Mouse (Mus musculus): ENCODE data around the gene Pdk4.

The Pdk4 gene

DNA sequence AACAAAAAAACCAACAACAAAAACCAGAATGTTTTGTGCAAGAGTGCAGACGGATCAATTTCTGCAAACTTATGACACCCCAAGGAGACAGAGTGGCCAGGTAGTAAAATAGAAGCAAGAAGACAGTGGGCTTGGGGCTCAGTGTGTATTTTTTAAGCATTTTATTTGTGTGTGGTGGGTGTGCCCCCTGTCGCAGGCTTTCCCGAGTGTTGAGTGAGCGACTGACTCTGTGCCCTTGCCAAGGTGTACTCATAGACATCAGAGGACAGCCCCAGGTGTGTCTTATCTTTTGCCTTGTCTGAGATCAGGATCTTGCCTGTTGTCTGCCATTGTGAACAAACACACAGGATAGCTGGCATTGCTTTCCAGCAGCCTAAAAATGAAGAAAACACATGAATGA, 49.1 kb downstream of the Pdk4 start:
- DNase-seq (ENCODE audit: low read depth in 2 of 2, low spot score in 2 of 2), result no peak

DNA sequence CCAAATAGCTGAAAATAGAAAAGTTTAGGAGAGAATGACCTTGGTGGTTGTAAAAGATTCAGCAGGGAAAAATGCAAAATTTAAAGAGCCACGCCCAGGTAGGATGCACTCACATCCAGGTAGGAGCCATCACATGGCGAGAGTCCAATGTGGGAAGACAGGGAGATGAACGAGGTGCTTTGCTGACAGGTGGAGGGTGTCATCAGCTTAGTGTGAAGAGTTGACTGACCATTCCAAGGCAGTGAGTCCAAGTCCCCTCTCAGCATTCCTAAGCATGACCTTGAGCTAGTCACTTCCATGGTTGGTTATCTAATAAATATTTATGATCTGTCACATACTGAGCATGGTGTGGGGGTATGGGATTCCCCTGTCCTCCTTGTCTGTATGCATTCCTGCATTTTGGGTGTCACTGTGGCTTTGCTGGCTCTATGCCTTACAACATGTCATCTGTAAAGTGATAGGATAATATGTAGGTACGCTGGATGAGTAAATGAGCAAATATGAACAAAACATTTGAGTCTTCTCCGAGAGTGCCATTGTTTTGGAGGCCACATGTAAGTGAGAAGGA, 51.7 kb downstream of the Pdk4 start:
- no peak for DNase-seq (ENCODE audit: low read depth in 2 of 2, low spot score in 2 of 2)

DNA sequence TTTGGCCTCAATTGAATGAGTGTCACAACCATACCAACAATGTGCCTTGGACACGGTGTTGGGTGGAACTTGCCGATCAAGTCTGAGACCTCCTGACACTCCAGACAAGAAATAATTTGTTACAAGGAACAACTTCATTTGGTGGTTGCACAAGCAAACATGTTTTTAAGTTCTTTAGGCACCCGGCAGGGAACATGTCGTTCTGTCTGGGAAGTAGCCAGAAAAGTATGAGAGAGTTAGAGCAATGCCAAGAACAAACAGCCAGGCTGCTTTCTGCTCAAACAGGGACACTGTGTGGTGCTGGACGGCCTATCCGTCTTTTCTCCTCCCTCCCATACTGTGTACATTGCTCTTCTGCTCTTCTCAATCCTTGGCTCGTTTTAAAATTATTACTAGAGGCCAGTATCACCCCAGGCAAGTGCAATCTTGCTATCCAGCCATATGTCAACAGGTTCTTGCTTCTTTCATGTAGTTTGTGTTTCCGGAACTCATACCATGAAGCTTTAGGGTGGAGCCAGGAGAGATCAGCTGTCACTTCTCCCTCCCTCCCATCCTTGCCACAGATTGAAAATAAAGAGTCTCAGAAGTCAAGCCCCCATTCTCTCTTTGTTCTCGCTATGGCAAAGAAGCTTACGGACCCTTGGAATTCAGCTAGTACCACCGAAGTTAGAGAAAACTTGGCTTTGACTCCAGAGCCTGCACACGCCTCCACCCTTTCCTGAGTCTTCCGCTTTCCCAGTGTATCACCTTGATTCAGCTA, 52.8 kb downstream of the Pdk4 start:
- no peak for DNase-seq (ENCODE audit: low read depth in 2 of 2, low spot score in 2 of 2)

DNA sequence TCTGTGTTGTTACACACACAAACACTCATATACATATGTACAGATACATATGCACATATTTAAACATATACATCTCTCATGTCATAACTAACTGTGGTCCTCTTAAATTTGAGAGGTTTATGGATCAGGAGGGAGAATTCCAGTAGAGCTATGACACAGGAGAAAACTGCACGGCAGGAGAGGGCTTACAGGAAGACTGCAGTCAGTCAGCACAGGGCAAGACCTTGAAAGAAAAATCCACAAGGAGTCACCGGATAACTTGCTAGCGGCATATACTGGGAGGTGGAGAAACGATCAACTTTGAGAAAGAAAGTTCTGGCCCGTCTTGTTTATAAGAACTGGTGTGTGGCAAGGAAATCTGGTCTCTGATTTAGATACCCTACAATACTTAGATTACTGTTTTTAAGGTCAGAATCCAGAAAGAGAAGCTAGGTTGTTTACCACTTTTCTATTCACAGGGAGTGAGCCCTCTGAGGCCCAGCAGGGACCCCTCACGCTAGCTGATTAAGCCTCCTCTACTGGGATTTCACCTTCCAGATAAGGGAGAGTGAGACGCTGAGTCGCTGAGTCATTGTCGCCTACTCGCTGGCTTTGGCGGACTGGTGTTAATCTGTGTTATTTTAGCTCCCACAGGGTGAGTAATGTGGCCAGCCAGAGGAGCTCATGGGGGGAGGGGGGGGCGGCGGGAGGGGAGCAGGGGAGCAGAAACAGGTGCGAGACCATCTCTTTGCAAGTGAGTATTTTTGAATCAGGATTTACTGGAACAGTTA, 53.6 kb downstream of the Pdk4 start:
- DNase-seq (ENCODE audit: low read depth in 2 of 2, low spot score in 2 of 2), result no peak

DNA sequence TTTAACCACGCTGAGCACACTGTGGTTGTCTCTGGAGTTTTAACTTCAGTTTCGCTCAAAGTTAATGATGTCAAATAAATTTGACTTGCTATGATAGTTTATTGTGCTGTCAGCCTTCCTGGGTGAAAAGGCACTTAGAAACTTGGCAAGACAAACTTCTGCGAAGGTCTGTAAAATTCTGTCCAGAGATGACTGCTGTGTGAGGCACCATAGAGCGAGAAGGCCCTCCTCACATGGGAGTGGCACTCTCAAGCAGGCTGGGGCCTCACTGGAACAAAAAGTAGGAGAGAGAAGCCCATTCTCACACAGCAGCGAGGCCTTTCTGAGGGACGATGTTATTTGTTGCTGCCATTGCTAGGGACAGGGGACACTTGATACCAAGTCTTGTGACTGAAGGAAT, 54.9 kb downstream of the Pdk4 start:
- DNase-seq (ENCODE audit: low read depth in 2 of 2, low spot score in 2 of 2), result no peak

DNA sequence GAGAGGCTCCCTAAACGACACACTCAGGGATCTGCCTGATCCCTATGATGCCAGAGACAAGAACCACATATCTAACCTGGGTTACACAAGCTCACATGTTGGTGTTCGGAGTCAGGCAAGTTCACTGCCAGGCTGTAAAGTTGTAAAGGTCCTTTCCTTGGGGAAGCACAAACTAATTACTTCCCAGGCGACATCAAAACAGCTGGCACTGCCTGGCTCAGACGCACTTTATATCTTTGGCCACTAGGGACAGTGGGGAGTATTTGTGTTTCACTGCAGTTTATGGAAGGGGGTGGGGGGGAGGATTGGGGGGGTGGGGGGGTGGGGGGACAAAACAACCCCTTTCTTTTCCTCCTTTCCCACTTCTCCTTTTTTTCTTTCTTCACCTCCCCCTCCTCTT, 58.4 kb downstream of the Pdk4 start:
- DNase-seq (ENCODE audit: low read depth in 2 of 2, low spot score in 2 of 2), result no peak

DNA sequence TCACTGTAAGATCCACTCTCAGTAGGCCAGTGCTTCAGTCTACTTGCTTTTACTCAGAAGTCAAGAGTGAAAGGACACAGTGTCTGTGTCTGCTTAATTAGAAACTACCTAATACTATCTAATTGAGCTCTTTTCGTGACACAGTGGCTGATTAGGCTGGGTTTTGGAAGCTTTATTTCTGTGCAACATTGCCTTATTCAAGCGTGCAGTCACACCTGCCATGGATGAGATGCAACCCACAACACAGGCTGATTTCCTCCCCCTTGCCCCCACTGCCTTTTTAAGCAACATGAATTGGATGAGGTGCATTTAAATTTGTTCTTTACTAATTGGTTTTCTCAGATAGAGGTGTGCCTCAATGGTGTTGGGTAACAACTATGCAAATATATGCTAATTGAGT, 62.2 kb downstream of the Pdk4 start:
- no peak for DNase-seq (ENCODE audit: low read depth in 2 of 2, low spot score in 2 of 2)

Data from CD8-positive naive resting alpha-beta T cell, adult 2 months (primary cell).